Mouse (Mus musculus) olfactory bulb, adult 2 months (tissue): Measurements from ENCODE around the gene Mpz.

ENCODE experiments used
- CTCF ChIP-seq: fragments of 200-500 bp; IDR thresholded peaks from 2 replicates; pipeline ENCODE4 v1.5.1; 2012; ENCODE audit warnings: low read depth, mild to moderate bottlenecking, low read length, moderate library complexity; ENCODE audit not compliant: insufficient read depth
- POLR2A ChIP-seq: fragments of 200-500 bp; IDR thresholded peaks from 2 replicates; pipeline ENCODE4 v1.6.1; 2012; ENCODE audit warnings: mild to moderate bottlenecking, low read depth, low read length, moderate library complexity; ENCODE audit not compliant: insufficient read depth

DNA sequence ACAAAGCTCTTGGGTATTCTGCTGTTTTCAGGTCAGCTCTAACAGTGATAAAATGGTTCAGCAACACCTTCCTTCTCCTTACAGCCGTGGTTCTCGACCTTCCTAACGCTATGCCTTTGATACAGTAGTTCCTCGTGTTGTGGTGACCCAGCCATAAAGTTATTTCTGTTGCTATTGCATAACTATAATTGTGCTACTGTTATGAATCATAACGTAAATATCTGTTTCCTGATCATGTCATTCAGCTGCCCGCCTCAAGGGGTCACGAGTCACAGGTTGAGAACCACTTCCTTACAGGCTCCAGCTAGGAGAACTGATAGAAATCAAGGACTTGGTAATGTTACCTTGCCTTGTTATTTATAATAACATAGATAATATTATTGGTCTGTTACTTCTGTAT lies 33.8 kb downstream of the Mpz start:
- TF ChIP-seq CTCF (no peak), POLR2A (no peak)
